Mouse (Mus musculus) E14TG2a.4 (cell line): ENCODE measurements around the gene Gimap3.

Experiments used
- H3K27me3 ChIP-seq: 2 replicates; pipeline ENCODE4 v1.6.1; 2014; ENCODE audit warnings: low read length, control low read depth; ENCODE audit not compliant: insufficient read depth
- H3K36me3 ChIP-seq: 2 replicates; pipeline ENCODE4 v1.6.1; 2014; ENCODE audit warnings: low read length, control low read depth; ENCODE audit not compliant: insufficient read depth
- H3K4me1 ChIP-seq: replicated peaks from 2 replicates; pipeline ENCODE4 v1.6.1; 2014; ENCODE audit warnings: low read depth, low read length, control low read depth
- H3K4me3 ChIP-seq: replicated peaks from 2 replicates; pipeline ENCODE4 v1.5.1; 2014; ENCODE audit warnings: mild to moderate bottlenecking, low read length
- H3K9me3 ChIP-seq: 2 replicates; pipeline ENCODE4 v1.6.1; 2014; ENCODE audit warnings: low read length, control low read depth
- CTCF ChIP-seq: conservative IDR thresholded peaks from 2 replicates; pipeline ENCODE4 v1.5.1; 2014; ENCODE audit warnings: low read length
- NANOG ChIP-seq: IDR thresholded peaks from 2 replicates; pipeline ENCODE4 v1.6.1; 2014; ENCODE audit warnings: borderline replicate concordance, low read length, mixed read lengths
- POU5F1 ChIP-seq: IDR thresholded peaks from 2 replicates; pipeline ENCODE4 v1.6.1; 2014; ENCODE audit warnings: low read length, borderline replicate concordance

Gene Gimap3

GRCm38 (mm10) chr6:48787867-48788266 is 17.2 kb upstream of the Gimap3 start:
- Histone ChIP-seq H3K4me1 (no peaks in the 10 kb centered on the region), H3K9me3 (0 out of 2 replicates have a peak, but pooled peaks cover under 1% of the 10 kb centered on the region), H3K36me3 (no peaks in the 10 kb centered on the region), H3K4me3 (no peak overlapping the region), H3K27me3 (no peaks in the 10 kb centered on the region)
- TF ChIP-seq POU5F1 (no peak), NANOG (no peak), CTCF (no peak)

GRCm38 (mm10) chr6:48785601-48786000 is 14.9 kb upstream of the Gimap3 start:
- H3K4me3 ChIP-seq = no peak overlapping the region
- TF ChIP-seq NANOG (no peak), POU5F1 (no peak), CTCF (no peak)
- peaks cover 23% of the 10 kb centered on the region for H3K9me3 ChIP-seq

GRCm38 (mm10) chr6:48785189-48785588 is 14.5 kb upstream of the Gimap3 start:
- H3K27me3 ChIP-seq = no peaks in the 10 kb centered on the region
- peaks cover 26% of the 10 kb centered on the region for H3K9me3 ChIP-seq
- H3K36me3 ChIP-seq = no peaks in the 10 kb centered on the region
- no peaks in the 10 kb centered on the region for H3K4me1 ChIP-seq
- TF ChIP-seq CTCF = no peak
- no peak for TF ChIP-seq POU5F1
- TF ChIP-seq NANOG = no peak
- H3K4me3 ChIP-seq = no peak overlapping the region

More at GRCm38 (mm10) chr6:48785601-48786000, 14.9 kb upstream of the Gimap3 start:
- H3K4me1 ChIP-seq = no peaks in the 10 kb centered on the region
- H3K27me3 ChIP-seq = no peaks in the 10 kb centered on the region
- H3K36me3 ChIP-seq = no peaks in the 10 kb centered on the region

- TF ChIP-seq POU5F1 (no peak), NANOG (no peak), CTCF (no peak)
- Histone ChIP-seq H3K4me3 (no peak overlapping the region), H3K27me3 (no peaks in the 10 kb centered on the region), H3K36me3 (no peaks in the 10 kb centered on the region), H3K9me3 (peaks cover 34% of the 10 kb centered on the region), H3K4me1 (no peaks in the 10 kb centered on the region)
Measured at GRCm38 (mm10) chr6:48784406-48784805, 13.8 kb upstream of the Gimap3 start.

DNA sequence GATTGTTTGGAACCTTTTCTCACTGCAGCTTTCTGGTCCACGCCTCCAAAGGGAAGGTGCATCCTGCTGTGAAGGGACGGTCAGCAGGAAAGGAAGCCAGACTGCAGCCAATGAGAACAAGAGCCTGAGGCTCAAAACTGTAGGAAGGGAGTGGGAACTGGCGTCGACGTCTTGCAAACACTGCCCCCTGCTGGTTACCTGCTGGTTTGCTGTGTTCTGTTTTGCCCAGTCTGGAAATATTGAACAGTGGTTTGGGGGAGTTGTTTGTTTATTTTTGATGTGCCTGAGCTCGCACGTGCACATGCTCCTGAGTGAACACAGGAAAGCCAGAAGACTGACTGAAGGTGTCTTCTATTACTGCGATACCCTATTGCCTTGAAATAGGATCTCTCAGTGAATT is 1.4 kb upstream of the Gimap3 start:
- peaks cover 33% of the 10 kb centered on the region for H3K9me3 ChIP-seq
- TF ChIP-seq NANOG (no peak), POU5F1 (no peak), CTCF (peak; percentile 71)
- H3K4me3 ChIP-seq = no peak overlapping the region
- no peaks in the 10 kb centered on the region for H3K27me3 ChIP-seq
- H3K36me3 ChIP-seq = no peaks in the 10 kb centered on the region
- H3K4me1 ChIP-seq = peaks cover 8% of the 10 kb centered on the region; the same call in 1 of the 2 replicates

GRCm38 (mm10) chr6:48768933-48769332 is 1.7 kb downstream of the Gimap3 start:
- Histone ChIP-seq H3K9me3 (peaks cover 20% of the 10 kb centered on the region), H3K27me3 (no peaks in the 10 kb centered on the region), H3K36me3 (no peaks in the 10 kb centered on the region), H3K4me1 (peaks cover 8% of the 10 kb centered on the region; the same call in 1 of the 2 replicates), H3K4me3 (no peak overlapping the region)
- TF ChIP-seq POU5F1 = no peak
- TF ChIP-seq NANOG = no peak

DNA sequence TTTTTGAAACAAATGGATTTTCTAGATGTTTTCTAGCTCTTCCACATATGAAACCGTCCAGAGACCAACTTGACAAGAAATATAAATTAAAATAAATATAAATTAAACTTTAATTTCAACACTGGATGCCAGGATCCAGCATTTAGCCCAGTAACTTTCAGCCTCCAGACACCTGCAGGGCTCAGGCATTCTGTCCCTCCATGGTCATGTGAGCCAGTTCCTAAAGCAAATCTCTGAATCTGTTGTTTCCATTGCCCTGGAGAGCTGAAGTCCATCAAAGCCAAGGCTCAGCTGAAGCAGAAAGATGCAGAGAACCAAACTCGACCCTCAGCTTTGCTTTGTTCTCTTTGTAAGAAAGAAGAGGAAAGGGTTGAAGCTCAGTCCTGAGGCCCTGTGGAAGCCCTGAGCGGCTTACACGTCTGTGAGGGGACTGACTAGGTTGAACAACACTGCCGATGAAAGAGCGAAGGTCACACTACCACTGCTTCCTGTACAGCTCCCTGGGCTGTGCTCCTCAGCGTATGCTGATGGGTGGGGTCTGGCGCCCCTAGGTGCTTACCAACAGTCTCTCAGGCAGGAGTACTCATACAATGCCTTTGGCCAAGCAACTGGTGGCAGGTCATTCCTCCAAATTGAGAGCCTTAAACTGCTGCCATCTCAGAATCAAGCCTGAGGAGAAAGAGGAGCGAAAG is 2.3 kb downstream of the Gimap3 start:
- Histone ChIP-seq H3K4me3 (no peak overlapping the region), H3K27me3 (no peaks in the 10 kb centered on the region), H3K9me3 (peaks cover 14% of the 10 kb centered on the region), H3K36me3 (no peaks in the 10 kb centered on the region), H3K4me1 (peaks cover 8% of the 10 kb centered on the region; the same call in 1 of the 2 replicates)
- TF ChIP-seq NANOG (no peak), POU5F1 (no peak), CTCF (no peak)

GRCm38 (mm10) chr6:48764496-48764895 is 6.2 kb downstream of the Gimap3 start:
- TF ChIP-seq POU5F1 = no peak
- TF ChIP-seq CTCF = no peak
- no peak for TF ChIP-seq NANOG
- H3K4me3 ChIP-seq = no peak overlapping the region

More at GRCm38 (mm10) chr6:48764496-48764895, 6.2 kb downstream of the Gimap3 start:
- Histone ChIP-seq H3K27me3 (no peaks in the 10 kb centered on the region), H3K9me3 (peaks cover 14% of the 10 kb centered on the region), H3K4me1 (peaks cover 5% of the 10 kb centered on the region; the same call in 1 of the 2 replicates), H3K36me3 (no peaks in the 10 kb centered on the region)
